Mouse (Mus musculus): Measurements from ENCODE around the gene Il3ra.
A peak's percentile ranks its signal among the peaks of the same experiment; 100 is the strongest.

Il3ra gene

GRCm38 (mm10) chr14:14345948-14346812 lies at the start of gene Il3ra:
Gene Il3ra (plus strand): TSS chr14:14346275.
- peak; percentile 86 for DNase-seq

- no peak for DNase-seq
Measured at GRCm38 (mm10) chr14:14308938-14309337, 37.1 kb upstream of the Il3ra start.

GRCm38 (mm10) chr14:14309416-14309815 lies 36.7 kb upstream of the Il3ra start:
- DNase-seq: no peak

- DNase-seq: no peak
Measured at GRCm38 (mm10) chr14:14322528-14322927, 23.5 kb upstream of the Il3ra start, which contains the start of gene Olfr31. Gene Olfr31 (plus strand): TSS chr14:14322828.

GRCm38 (mm10) chr14:14345113-14345871 lies 783 bp upstream of the Il3ra start:
- DNase-seq: peak; percentile 96

GRCm38 (mm10) chr14:14346813-14347100 lies 682 bp downstream of the Il3ra start:
- DNase-seq: no peak

GRCm38 (mm10) chr14:14347151-14347835 lies 1.2 kb downstream of the Il3ra start:
- DNase-seq: peak; percentile 29

- peak; percentile 26 for DNase-seq
Measured at GRCm38 (mm10) chr14:14347836-14348621, 2.0 kb downstream of the Il3ra start.

- DNase-seq: peak; percentile 3
Measured at GRCm38 (mm10) chr14:14348674-14349401, 2.8 kb downstream of the Il3ra start.

- DNase-seq: peak; percentile 5
Measured at GRCm38 (mm10) chr14:14349485-14350262, 3.6 kb downstream of the Il3ra start.

- DNase-seq: no peak
Measured at GRCm38 (mm10) chr14:14350263-14351147, 4.4 kb downstream of the Il3ra start.

- DNase-seq: no peak
Measured at GRCm38 (mm10) chr14:14351148-14351455, 5.0 kb downstream of the Il3ra start.

- DNase-seq: no peak
Measured at GRCm38 (mm10) chr14:14351721-14352590, 5.9 kb downstream of the Il3ra start.

GRCm38 (mm10) chr14:14352606-14353005 lies 6.5 kb downstream of the Il3ra start:
- DNase-seq: no peak

- no peak for DNase-seq
Measured at GRCm38 (mm10) chr14:14353081-14353732, 7.1 kb downstream of the Il3ra start.

- DNase-seq: no peak
Measured at GRCm38 (mm10) chr14:14353740-14354510, 7.8 kb downstream of the Il3ra start.

GRCm38 (mm10) chr14:14354511-14355359 lies 8.7 kb downstream of the Il3ra start:
- no peak for DNase-seq

Measured in lung, postnatal 36 days (tissue).